Mouse (Mus musculus): Measurements from ENCODE around the gene Hras. TPM values are rescaled to one million over a fixed set of nuclear protein-coding genes. Genes with fewer than 3 reads are reported as not detected.

The Hras gene
- total and polyA plus RNA-seq, 3 experiments = 29.3 to 38.9 (median 32.7) TPM

DNA sequence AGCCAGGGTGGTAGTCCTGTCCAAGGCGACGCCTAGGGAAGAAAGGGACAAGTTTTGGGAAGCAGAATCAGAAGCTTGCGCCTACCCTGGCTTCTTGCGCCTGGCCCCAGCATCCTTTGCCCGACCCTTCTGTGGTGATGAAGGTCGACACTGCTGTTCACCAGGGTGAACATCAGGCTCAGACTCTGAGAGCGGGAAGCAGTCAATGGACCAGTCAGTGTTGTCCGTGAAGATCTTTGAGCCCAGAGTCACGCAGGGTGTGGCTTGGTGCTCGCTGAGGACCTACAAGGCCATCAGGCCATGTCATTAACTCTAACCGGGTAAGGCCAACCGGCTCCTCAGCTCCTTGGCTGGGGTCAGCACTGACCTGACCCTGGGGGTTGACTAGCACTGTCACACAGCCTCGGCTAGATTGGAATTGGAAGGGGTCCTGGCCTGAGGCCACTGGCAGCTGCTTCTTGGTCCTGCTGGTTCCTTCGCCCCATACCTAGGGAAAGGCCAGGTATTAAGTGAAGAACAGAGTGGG lies 16.9 kb upstream of the Hras start:
- H3K4me3 ChIP-seq (ENCODE audit: low read depth, low read length) = no peak overlapping the region
- no peaks in the 10 kb centered on the region for H3K9me3 ChIP-seq (replicated peaks)
- no peak for TF ChIP-seq TAL1 (conservative IDR thresholded peaks at IDR 0.05; ENCODE audit: low read depth, low read length)
- TF ChIP-seq GATA1 (IDR thresholded peaks at IDR 0.05; ENCODE audit: borderline replicate concordance, low read length) = no peak
- no peak for TF ChIP-seq POLR2AphosphoS5 (IDR thresholded peaks at IDR 0.05; ENCODE audit: insufficient replicate concordance, low read depth, low read length)
- no peak for TF ChIP-seq CTCF (IDR thresholded peaks at IDR 0.05; ENCODE audit: low read depth, low read length)
- TF ChIP-seq GATA2 (IDR thresholded peaks at IDR 0.05; ENCODE audit: borderline replicate concordance, low read depth, low read length) = no peak
- no peaks in the 10 kb centered on the region for H3K36me3 ChIP-seq (replicated peaks)
- peaks cover 75% of the 10 kb centered on the region for H3K27me3 ChIP-seq (ENCODE audit: insufficient read depth, low read length)
- peaks cover 20% of the 10 kb centered on the region for H3K4me1 ChIP-seq (ENCODE audit: insufficient read depth, low read depth, low read length)
- DNase-seq (ENCODE audit: low spot score) (no peak), ATAC-seq (ENCODE audit: extremely low read depth, insufficient number of reproducible peaks, low FRiP score, poor library complexity, severe bottlenecking) (no peak)

- no peak for TF ChIP-seq GATA2 (IDR thresholded peaks at IDR 0.05; ENCODE audit: borderline replicate concordance, low read depth, low read length)
- TF ChIP-seq POLR2AphosphoS5 (IDR thresholded peaks at IDR 0.05; ENCODE audit: insufficient replicate concordance, low read depth, low read length) = no peak
- TF ChIP-seq CTCF (IDR thresholded peaks at IDR 0.05; ENCODE audit: low read depth, low read length) = no peak
- no peak for TF ChIP-seq GATA1 (IDR thresholded peaks at IDR 0.05; ENCODE audit: borderline replicate concordance, low read length)
- no peak for TF ChIP-seq TAL1 (conservative IDR thresholded peaks at IDR 0.05; ENCODE audit: low read depth, low read length)
- H3K36me3 ChIP-seq (replicated peaks) = no peaks in the 10 kb centered on the region
- no peak for ATAC-seq (ENCODE audit: extremely low read depth, insufficient number of reproducible peaks, low FRiP score, poor library complexity, severe bottlenecking)
- no peak for DNase-seq (ENCODE audit: low spot score)
- no peaks in the 10 kb centered on the region for H3K9me3 ChIP-seq (replicated peaks)
- peaks cover 16% of the 10 kb centered on the region for H3K4me1 ChIP-seq (ENCODE audit: insufficient read depth, low read depth, low read length)
- H3K4me3 ChIP-seq (ENCODE audit: low read depth, low read length) = no peak overlapping the region
- peaks cover 80% of the 10 kb centered on the region for H3K27me3 ChIP-seq (ENCODE audit: insufficient read depth, low read length)
These were observed 16.3 kb upstream of the Hras start for GRCm38 (mm10) chr7:141210137-141210536.

DNA sequence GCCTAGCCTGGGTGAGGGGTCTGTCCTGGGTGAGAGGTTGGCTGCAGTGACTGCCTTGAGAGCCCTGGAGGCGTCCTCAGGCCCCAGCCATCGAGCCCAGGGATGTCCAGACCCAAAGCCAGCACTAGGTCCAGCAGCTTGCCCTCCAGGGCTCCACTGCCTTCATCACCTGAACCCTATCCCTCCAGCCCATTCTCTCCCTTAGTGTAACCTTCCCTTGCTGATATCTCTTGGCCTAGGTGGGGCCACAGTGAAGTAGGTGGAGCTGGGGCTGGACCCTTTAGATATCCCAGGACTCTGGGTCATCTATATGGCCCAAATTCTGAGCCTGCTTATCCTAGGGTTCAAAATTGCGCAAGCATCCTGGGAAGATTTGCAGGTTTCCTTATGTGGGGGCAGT lies 15.7 kb upstream of the Hras start:
- Histone ChIP-seq H3K4me1 (ENCODE audit: insufficient read depth, low read depth, low read length) (peaks cover 10% of the 10 kb centered on the region; the same call in 1 of the 2 replicates), H3K4me3 (ENCODE audit: low read depth, low read length) (no peak overlapping the region), H3K27me3 (ENCODE audit: insufficient read depth, low read length) (peaks cover 86% of the 10 kb centered on the region), H3K36me3 (replicated peaks) (no peaks in the 10 kb centered on the region), H3K9me3 (replicated peaks) (no peaks in the 10 kb centered on the region)
- no peak for ATAC-seq (ENCODE audit: extremely low read depth, insufficient number of reproducible peaks, low FRiP score, poor library complexity, severe bottlenecking)
- TF ChIP-seq POLR2AphosphoS5 (IDR thresholded peaks at IDR 0.05; ENCODE audit: insufficient replicate concordance, low read depth, low read length) = no peak
- no peak for DNase-seq (ENCODE audit: low spot score)

- no peaks in the 10 kb centered on the region for H3K4me1 ChIP-seq (ENCODE audit: insufficient read depth, low read depth, low read length)
- no peaks in the 10 kb centered on the region for H3K36me3 ChIP-seq (replicated peaks)
- no peak for ATAC-seq (ENCODE audit: extremely low read depth, insufficient number of reproducible peaks, low FRiP score, poor library complexity, severe bottlenecking)
- no peak for TF ChIP-seq GATA1 (IDR thresholded peaks at IDR 0.05; ENCODE audit: borderline replicate concordance, low read length)
- no peak for TF ChIP-seq GATA2 (IDR thresholded peaks at IDR 0.05; ENCODE audit: borderline replicate concordance, low read depth, low read length)
- TF ChIP-seq TAL1 (conservative IDR thresholded peaks at IDR 0.05; ENCODE audit: low read depth, low read length) = no peak
- TF ChIP-seq CTCF (IDR thresholded peaks at IDR 0.05; ENCODE audit: low read depth, low read length) = no peak
- no peak for TF ChIP-seq POLR2AphosphoS5 (IDR thresholded peaks at IDR 0.05; ENCODE audit: insufficient replicate concordance, low read depth, low read length)
- no peak for DNase-seq (ENCODE audit: low spot score)
- peaks cover 64% of the 10 kb centered on the region for H3K27me3 ChIP-seq (ENCODE audit: insufficient read depth, low read length)
- H3K4me3 ChIP-seq (ENCODE audit: low read depth, low read length) = no peak overlapping the region
- H3K9me3 ChIP-seq (replicated peaks) = no peaks in the 10 kb centered on the region
These were observed 12.6 kb upstream of the Hras start for GRCm38 (mm10) chr7:141206182-141206937.

DNA sequence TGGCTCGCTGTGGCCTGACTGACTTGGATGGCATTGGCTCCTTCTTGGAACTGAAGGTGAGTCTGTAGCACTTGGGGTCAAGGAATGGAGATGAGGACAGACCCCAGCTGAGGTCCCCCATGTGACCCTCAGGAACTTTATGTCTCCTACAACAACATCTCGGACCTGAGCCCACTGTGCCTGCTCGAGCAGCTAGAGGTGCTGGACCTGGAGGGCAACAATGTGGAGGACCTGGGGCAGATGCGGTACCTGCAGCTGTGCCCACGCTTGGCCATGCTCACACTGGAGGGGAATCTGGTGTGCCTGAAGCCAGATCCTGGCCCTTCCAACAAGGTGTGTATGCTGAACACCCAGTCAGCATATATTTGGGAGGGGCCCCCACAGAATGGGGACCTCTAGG lies 11.7 kb upstream of the Hras start:
- Histone ChIP-seq H3K4me1 (ENCODE audit: insufficient read depth, low read depth, low read length) (no peaks in the 10 kb centered on the region), H3K36me3 (replicated peaks) (no peaks in the 10 kb centered on the region), H3K9me3 (replicated peaks) (no peaks in the 10 kb centered on the region), H3K27me3 (ENCODE audit: insufficient read depth, low read length) (peaks cover 55% of the 10 kb centered on the region), H3K4me3 (ENCODE audit: low read depth, low read length) (no peak overlapping the region)
- TF ChIP-seq GATA1 (IDR thresholded peaks at IDR 0.05; ENCODE audit: borderline replicate concordance, low read length) (no peak), TAL1 (conservative IDR thresholded peaks at IDR 0.05; ENCODE audit: low read depth, low read length) (no peak), CTCF (IDR thresholded peaks at IDR 0.05; ENCODE audit: low read depth, low read length) (no peak), POLR2AphosphoS5 (IDR thresholded peaks at IDR 0.05; ENCODE audit: insufficient replicate concordance, low read depth, low read length) (no peak), GATA2 (IDR thresholded peaks at IDR 0.05; ENCODE audit: borderline replicate concordance, low read depth, low read length) (no peak)
- ATAC-seq (ENCODE audit: extremely low read depth, insufficient number of reproducible peaks, low FRiP score, poor library complexity, severe bottlenecking) = no peak
- DNase-seq (ENCODE audit: low spot score) = no peak

DNA sequence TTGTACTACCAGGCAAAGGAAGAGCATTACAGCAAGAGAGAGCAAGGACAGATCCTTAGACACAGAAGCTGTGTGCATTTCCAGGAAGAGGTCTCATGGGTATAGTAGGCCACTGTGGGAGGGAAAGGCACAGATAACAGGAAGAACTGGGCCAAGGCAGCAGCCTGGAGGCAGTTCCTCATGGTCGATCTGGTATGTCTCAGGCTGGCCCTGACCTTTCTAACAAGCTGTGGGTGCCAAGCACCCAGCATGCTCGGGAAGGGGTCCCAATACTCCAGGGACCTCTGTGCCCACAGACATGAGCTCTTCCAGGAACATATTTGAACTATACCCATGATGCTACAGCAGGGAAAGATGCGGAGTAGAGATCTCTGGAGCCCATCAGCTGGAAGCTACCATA lies 10.7 kb upstream of the Hras start:
- Histone ChIP-seq H3K4me3 (ENCODE audit: low read depth, low read length) (no peak overlapping the region), H3K36me3 (replicated peaks) (no peaks in the 10 kb centered on the region), H3K4me1 (ENCODE audit: insufficient read depth, low read depth, low read length) (no peaks in the 10 kb centered on the region), H3K9me3 (replicated peaks) (no peaks in the 10 kb centered on the region), H3K27me3 (ENCODE audit: insufficient read depth, low read length) (peaks cover 47% of the 10 kb centered on the region)
- ATAC-seq (ENCODE audit: extremely low read depth, insufficient number of reproducible peaks, low FRiP score, poor library complexity, severe bottlenecking) = no peak
- TF ChIP-seq CTCF (IDR thresholded peaks at IDR 0.05; ENCODE audit: low read depth, low read length) = no peak
- no peak for TF ChIP-seq GATA2 (IDR thresholded peaks at IDR 0.05; ENCODE audit: borderline replicate concordance, low read depth, low read length)
- TF ChIP-seq TAL1 (conservative IDR thresholded peaks at IDR 0.05; ENCODE audit: low read depth, low read length) = no peak
- no peak for TF ChIP-seq POLR2AphosphoS5 (IDR thresholded peaks at IDR 0.05; ENCODE audit: insufficient replicate concordance, low read depth, low read length)
- no peak for TF ChIP-seq GATA1 (IDR thresholded peaks at IDR 0.05; ENCODE audit: borderline replicate concordance, low read length)
- no peak for DNase-seq (ENCODE audit: low spot score)
